Mouse (Mus musculus): Measurements from ENCODE around the gene Tet3.

- TF ChIP-seq GATA1 (IDR thresholded peaks at IDR 0.05; ENCODE audit: low read length), result no peak
- no peak for TF ChIP-seq TAL1 (IDR thresholded peaks at IDR 0.05; ENCODE audit: low read length)
These were observed 43.4 kb downstream of the Tet3 start for GRCm38 (mm10) chr6:83415356-83415940.
